Mouse (Mus musculus): ENCODE measurements around the gene Snx25.

- TF ChIP-seq CTCF (IDR thresholded peaks at IDR 0.05; ENCODE audit: borderline replicate concordance, control insufficient read depth, extremely low read depth, insufficient read depth, low read length, poor library complexity) = no peak
- TF ChIP-seq POLR2A (IDR thresholded peaks at IDR 0.05; ENCODE audit: control insufficient read depth, extremely low read depth, insufficient read depth, low read length, poor library complexity) = no peak
Measured at GRCm38 (mm10) chr8:46092667-46093360, 59.1 kb downstream of the Snx25 start.

Data from thymus, adult 2 months (tissue).